29 mouse cellular contexts compared by ENCODE assay signal in genomic region chrX:36115171-36115570, GRCm38 (mm10). TPM values are rescaled to one million over a fixed set of nuclear protein-coding genes. Genes with fewer than 3 reads are reported as not detected.
DNase-seq lines count a peak whose midpoint lies in the region; ATAC-seq and TF ChIP-seq lines count a peak whose summit lies in the region.
"Had no signal": no experiment of that assay in that cellular context is flagged by ENCODE, and none has a peak within 500 bp of the region (broad histone marks: within the 10 kb centered on the region; RNA-seq: fewer than 3 reads in every experiment).

No protein-coding gene starts in this region.

- H3K9me3 ChIP-seq in midbrain, postnatal 0 days (ENCODE audit: low read length), result no peaks in the 10 kb centered on the region
- H3K9me3 ChIP-seq in midbrain, embryonic 13.5 days, result no peaks in the 10 kb centered on the region
- H3K9me3 ChIP-seq: embryonic facial prominence, embryonic 12.5 days; embryonic facial prominence, embryonic 15.5 days; forebrain, embryonic 10.5 days; forebrain, embryonic 13.5 days; heart, embryonic 10.5 days; heart, embryonic 13.5 days; intestine, embryonic 15.5 days had no signal

- no peak overlapping the region for H3K9ac ChIP-seq in midbrain, postnatal 0 days (replicated peaks; ENCODE audit: low read length, poor library complexity, severe bottlenecking)
- H3K9ac ChIP-seq in midbrain, embryonic 13.5 days (replicated peaks), result no peak overlapping the region
- H3K9ac ChIP-seq: embryonic facial prominence, embryonic 12.5 days; embryonic facial prominence, embryonic 15.5 days; forebrain, embryonic 13.5 days; heart, embryonic 13.5 days; hindbrain, embryonic 14.5 days; intestine, embryonic 15.5 days had no signal

- 80% methylated on average over 4 of the region's 4 CpGs for WGBS in midbrain, postnatal 0 days
- 83% methylated on average over 4 of the region's 4 CpGs for WGBS in midbrain, embryonic 13.5 days

- H3K27me3 ChIP-seq in midbrain, postnatal 0 days (ENCODE audit: insufficient read depth, low read length), result no peaks in the 10 kb centered on the region
- H3K27me3 ChIP-seq in midbrain, embryonic 13.5 days, result 0 out of 2 replicates have a peak, but pooled peaks cover 7% of the 10 kb centered on the region
- H3K27me3 ChIP-seq: embryonic facial prominence, embryonic 12.5 days; embryonic facial prominence, embryonic 15.5 days; forebrain, embryonic 13.5 days; heart, embryonic 13.5 days; intestine, embryonic 15.5 days had no signal

- TF ChIP-seq CTCF in midbrain, postnatal 0 days (IDR thresholded peaks at IDR 0.05), result no peak

- H3K4me2 ChIP-seq in midbrain, postnatal 0 days (ENCODE audit: low read depth, low read length, poor library complexity, severe bottlenecking), result no peak overlapping the region
- H3K4me2 ChIP-seq in midbrain, embryonic 13.5 days (replicated peaks), result no peak overlapping the region
- H3K4me2 ChIP-seq: embryonic facial prominence, embryonic 12.5 days; embryonic facial prominence, embryonic 15.5 days; forebrain, embryonic 13.5 days; heart, embryonic 13.5 days; hindbrain, embryonic 14.5 days; intestine, embryonic 15.5 days had no signal

- ATAC-seq in midbrain, postnatal 0 days (ENCODE audit: low FRiP score), result no peak
- ATAC-seq in midbrain, embryonic 13.5 days, result no peak
- ATAC-seq: CD4-positive, CD25-positive, alpha-beta regulatory T cell, adult 4 months; forebrain, embryonic 13.5 days; forebrain, embryonic 16.5 days; intestine, embryonic 15.5 days; Patski had no signal

- H3K4me1 ChIP-seq in midbrain, postnatal 0 days (ENCODE audit: insufficient read depth, low read length), result no peaks in the 10 kb centered on the region
- H3K4me1 ChIP-seq in midbrain, embryonic 13.5 days (replicated peaks), result no peaks in the 10 kb centered on the region
- H3K4me1 ChIP-seq: embryonic facial prominence, embryonic 12.5 days; embryonic facial prominence, embryonic 15.5 days; forebrain, embryonic 10.5 days; forebrain, embryonic 13.5 days; heart, embryonic 10.5 days; intestine, embryonic 15.5 days had no signal

- DNase-seq in 3T3-L1 (ENCODE audit: low read depth, low spot score) (peak; percentile 75), MN1 (ENCODE audit: low spot score) (peak; percentile 5)
- peak; percentile 22 for DNase-seq in fibroblast of lung, adult 2 months (ENCODE audit: low read depth)
- no peak for DNase-seq in midbrain, postnatal 0 days (ENCODE audit: low spot score)
- no peak for DNase-seq in layer of hippocampus, postnatal 10 days (ENCODE audit: low spot score in 2 of 2)
- DNase-seq: adrenal gland, postnatal 10 days; cerebellum, adult 11 months; cerebellum, adult 2 months; cerebellum, adult 9-11 months; cerebellum, postnatal 25 days; gastrocnemius, postnatal 10 days; gastrocnemius, postnatal 36 days; heart, adult 2 months; heart, postnatal 14 days; heart, postnatal 4 days had no signal

- no peak overlapping the region for H3K4me3 ChIP-seq in midbrain, postnatal 0 days (ENCODE audit: low read depth, low read length)
- H3K4me3 ChIP-seq in midbrain, embryonic 13.5 days (replicated peaks), result no peak overlapping the region
- H3K4me3 ChIP-seq: embryonic facial prominence, embryonic 12.5 days; embryonic facial prominence, embryonic 15.5 days; erythroblast, embryonic 14.5 days; forebrain, embryonic 10.5 days; forebrain, embryonic 13.5 days; heart, adult 2 months; heart, embryonic 10.5 days; heart, embryonic 13.5 days; intestine, embryonic 15.5 days had no signal

- H3K27ac ChIP-seq in midbrain, postnatal 0 days (ENCODE audit: low read depth, low read length), result no peak overlapping the region
- no peak overlapping the region for H3K27ac ChIP-seq in midbrain, embryonic 13.5 days
- H3K27ac ChIP-seq: embryonic facial prominence, embryonic 12.5 days; embryonic facial prominence, embryonic 15.5 days; forebrain, embryonic 10.5 days; forebrain, embryonic 13.5 days; heart, adult 2 months; heart, embryonic 10.5 days; heart, embryonic 13.5 days; hindbrain, embryonic 14.5 days; intestine, embryonic 15.5 days had no signal

- no peaks in the 10 kb centered on the region for H3K36me3 ChIP-seq in midbrain, postnatal 0 days (ENCODE audit: insufficient read depth, low read length)
- no peaks in the 10 kb centered on the region for H3K36me3 ChIP-seq in midbrain, embryonic 13.5 days
- H3K36me3 ChIP-seq: embryonic facial prominence, embryonic 12.5 days; embryonic facial prominence, embryonic 15.5 days; forebrain, embryonic 10.5 days; heart, embryonic 10.5 days; heart, embryonic 13.5 days; intestine, embryonic 15.5 days had no signal

RNA-seq across cellular contexts. Expression of gene Il13ra1, which starts 3.3 kb away (rescaled TPM):
- total RNA-seq in midbrain, postnatal 0 days (2014; rRNA removed), result 11.8 and 12.4 TPM in 2 replicates
- polyA plus RNA-seq in midbrain, postnatal 0 days (2015; fragmentation: Nextera tagmentation; extraction: Ambion mirVana), result 8.9 and 9.1 TPM in 2 replicates
- total RNA-seq in layer of hippocampus, postnatal 10 days (2021), result 1 to 10 TPM; 4.5 to 4.9 TPM
- polyA plus RNA-seq in midbrain, embryonic 13.5 days (2015; fragmentation: Nextera tagmentation; extraction: Ambion mirVana), result 3.9 and 4.7 TPM in 2 replicates
- total RNA-seq: MEL had no signal
- polyA plus RNA-seq: erythroblast, embryonic 14.5 days had no signal

Comparison
In these comparisons a context has a peak if more than half of its experiments do, and no peak if none do; other contexts are left out.
1. DNase-seq: peak in 3T3-L1 (single experiment), MN1 (single experiment) and fibroblast of lung, adult 2 months (single experiment); none in midbrain, postnatal 0 days (single experiment) and layer of hippocampus, postnatal 10 days (0 of 2).